7 mouse cellular contexts compared by ENCODE assay signal in the genomic region with DNA sequence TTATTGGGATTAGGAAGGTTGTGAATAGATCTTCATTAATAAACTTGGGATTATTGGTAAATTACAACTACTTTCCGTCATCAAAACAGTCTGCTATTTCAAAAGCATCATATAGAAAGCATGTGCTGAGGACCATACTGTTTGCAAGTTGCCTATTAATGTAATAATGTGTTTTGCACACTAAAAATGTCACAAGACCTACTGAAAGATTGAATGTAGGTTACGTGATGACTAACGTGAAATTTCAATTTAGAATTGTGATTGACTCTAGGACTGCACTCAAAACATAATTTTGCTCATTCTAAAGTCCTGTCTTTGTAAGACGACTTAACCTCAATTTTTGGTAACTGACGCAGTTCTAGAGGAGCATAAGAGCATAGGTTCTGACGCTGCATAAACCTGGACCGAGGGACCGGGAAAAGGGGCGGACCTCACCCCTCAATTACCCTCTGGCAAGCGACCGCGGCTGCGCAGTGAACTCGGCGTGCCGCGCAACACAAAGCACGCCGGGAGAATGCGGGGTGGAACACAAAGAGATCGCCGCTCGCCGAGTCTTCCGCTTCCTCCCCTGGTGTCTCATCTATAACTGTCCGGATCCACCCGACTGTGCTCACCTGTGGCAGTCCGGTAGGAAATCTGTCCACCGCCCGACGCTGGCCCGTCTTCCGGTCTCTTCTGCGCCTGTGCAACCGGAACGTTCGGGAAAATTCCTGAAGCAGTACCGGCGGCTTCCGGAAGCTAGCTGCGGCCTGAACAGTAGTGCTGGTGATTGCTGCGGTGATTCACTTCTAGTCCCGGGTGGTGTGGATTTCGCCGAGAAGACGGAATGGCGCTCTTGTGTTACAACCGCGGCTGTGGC. TPM values are rescaled to one million over a fixed set of nuclear protein-coding genes. Genes with fewer than 3 reads are reported as not detected.
DNase-seq lines count a peak whose midpoint lies in the region; ATAC-seq lines count a peak whose summit lies in the region.

Chordc1 (plus strand) TSS at position 555 of the 859 bp plus-strand sequence.

- DNase-seq in adrenal gland, postnatal 25 days, result peak; percentile 96
- DNase-seq in heart, adult 11 months, result peak; percentile 99
- DNase-seq in kidney, adult 18-20 months, result peak; percentile 96
- peak; percentile 95 for DNase-seq in limb, embryonic 11.5 days (ENCODE audit: low spot score)
- peak; percentile 99 for DNase-seq in midbrain, embryonic 14.5 days
- peak; percentile 88 to 89 for DNase-seq in spleen, adult 18-20 months

- peak within 1 kb of the TSS; percentile 87 for H3K4me3 ChIP-seq in embryonic facial prominence, embryonic 12.5 days
- H3K4me3 ChIP-seq in limb, embryonic 11.5 days (ENCODE audit: low read depth, low read length), result peak within 1 kb of the TSS; percentile 84
- H3K4me3 ChIP-seq in midbrain, embryonic 14.5 days (replicated peaks; ENCODE audit: low read depth, low read length), result peak within 1 kb of the TSS; percentile 61

- no peaks in the 10 kb centered on the region for H3K27me3 ChIP-seq in embryonic facial prominence, embryonic 12.5 days
- no peaks in the 10 kb centered on the region for H3K27me3 ChIP-seq in limb, embryonic 11.5 days (ENCODE audit: control insufficient read depth, insufficient read depth, low read length)
- no peaks in the 10 kb centered on the region for H3K27me3 ChIP-seq in midbrain, embryonic 14.5 days (ENCODE audit: control insufficient read depth, insufficient read depth, low read length)

- no peaks in the 10 kb centered on the region for H3K36me3 ChIP-seq in embryonic facial prominence, embryonic 12.5 days
- no peaks in the 10 kb centered on the region for H3K36me3 ChIP-seq in limb, embryonic 11.5 days (ENCODE audit: control insufficient read depth, insufficient read depth, low read length)
- H3K36me3 ChIP-seq in midbrain, embryonic 14.5 days (ENCODE audit: control insufficient read depth, insufficient read depth, low read length), result 0 out of 2 replicates have a peak, but pooled peaks cover 3% of the 10 kb centered on the region

- H3K9me3 ChIP-seq in embryonic facial prominence, embryonic 12.5 days, result no peaks in the 10 kb centered on the region
- no peaks in the 10 kb centered on the region for H3K9me3 ChIP-seq in limb, embryonic 11.5 days (ENCODE audit: control insufficient read depth, low read length)
- no peaks in the 10 kb centered on the region for H3K9me3 ChIP-seq in midbrain, embryonic 14.5 days (ENCODE audit: control insufficient read depth, low read length)

- peak within 1 kb of the TSS; percentile 95 for H3K9ac ChIP-seq in embryonic facial prominence, embryonic 12.5 days
- peak within 1 kb of the TSS; percentile 93 for H3K9ac ChIP-seq in limb, embryonic 11.5 days (ENCODE audit: low read length)
- peak within 1 kb of the TSS; percentile 75 for H3K9ac ChIP-seq in midbrain, embryonic 14.5 days (replicated peaks; ENCODE audit: low read length)

- H3K27ac ChIP-seq in embryonic facial prominence, embryonic 12.5 days, result peak within 1 kb of the TSS; percentile 87
- H3K27ac ChIP-seq in limb, embryonic 11.5 days (replicated peaks; ENCODE audit: low read depth, low read length), result peak within 1 kb of the TSS; percentile 82; the same call in 1 of the 2 replicates
- peak within 1 kb of the TSS; percentile 82 for H3K27ac ChIP-seq in midbrain, embryonic 14.5 days (replicated peaks; ENCODE audit: low read depth, low read length)

- peak within 1 kb of the TSS; percentile 65 for H3K4me2 ChIP-seq in embryonic facial prominence, embryonic 12.5 days (replicated peaks)
- H3K4me2 ChIP-seq in limb, embryonic 11.5 days (ENCODE audit: low read depth, severe bottlenecking), result peak within 1 kb of the TSS; percentile 60
- peak within 1 kb of the TSS; percentile 93 for H3K4me2 ChIP-seq in midbrain, embryonic 14.5 days (ENCODE audit: low read length)

- peaks cover 13% of the 10 kb centered on the region for H3K4me1 ChIP-seq in embryonic facial prominence, embryonic 12.5 days
- H3K4me1 ChIP-seq in limb, embryonic 11.5 days (ENCODE audit: control insufficient read depth, insufficient read depth, low read length), result peaks cover 4% of the 10 kb centered on the region; the same call in 1 of the 2 replicates
- H3K4me1 ChIP-seq in midbrain, embryonic 14.5 days (ENCODE audit: control insufficient read depth, insufficient read depth, low read length), result peaks cover 15% of the 10 kb centered on the region

- 4% methylated on average over 49 of the region's 49 CpGs for WGBS in embryonic facial prominence, embryonic 12.5 days
- 4% methylated on average over 49 of the region's 49 CpGs for WGBS in limb, embryonic 11.5 days
- WGBS in midbrain, embryonic 14.5 days, result 3% methylated on average over 49 of the region's 49 CpGs

- ATAC-seq in embryonic facial prominence, embryonic 12.5 days (ENCODE audit: insufficient number of reproducible peaks, insufficient read depth, low FRiP score, low TSS enrichment), result peak; percentile 100
- peak; percentile 98 for ATAC-seq in limb, embryonic 11.5 days (ENCODE audit: insufficient number of reproducible peaks, low FRiP score, low TSS enrichment, low read depth)
- ATAC-seq in midbrain, embryonic 14.5 days (ENCODE audit: low FRiP score, low TSS enrichment), result peak; percentile 99

RNA-seq across cellular contexts. Expression of gene Chordc1, which starts in this region (rescaled TPM):
- 77.7 and 90.2 TPM in 2 replicates for total RNA-seq in adrenal gland, postnatal 25 days (2021)
- polyA plus RNA-seq in embryonic facial prominence, embryonic 12.5 days (2016; fragmentation: Nextera tagmentation; extraction: Ambion mirVana), result 131 and 139 TPM in 2 replicates
- polyA plus RNA-seq in limb, embryonic 11.5 days (2014; fragmentation: Nextera tagmentation; extraction: Ambion mirVana), result 141 and 145 TPM in 2 replicates
- 111 and 126 TPM in 2 replicates for polyA plus RNA-seq in midbrain, embryonic 14.5 days (2014; fragmentation: Nextera tagmentation; extraction: Ambion mirVana)

Comparison
In these comparisons a context has a peak if more than half of its experiments do, and no peak if none do; other contexts are left out.
1. Peak in every context shown above with its lines: DNase-seq, ATAC-seq, H3K4me3 ChIP-seq and H3K27ac ChIP-seq.